Mouse (Mus musculus): ENCODE data around the gene Cacnb1. TPM values are rescaled to one million over a fixed set of nuclear protein-coding genes. Genes with fewer than 3 reads are reported as not detected.

Gene Cacnb1
- polyA plus RNA-seq, 1 experiment from 2014 or later: 13.2 TPM

- H3K27ac ChIP-seq: no peak overlapping the region
- H3K9me3 ChIP-seq: no peaks in the 10 kb centered on the region
- H3K4me1 ChIP-seq (replicated peaks): peaks cover 57% of the 10 kb centered on the region
- H3K4me2 ChIP-seq: no peak overlapping the region
- H3K9ac ChIP-seq (replicated peaks): no peak overlapping the region
- H3K27me3 ChIP-seq: peaks cover 70% of the 10 kb centered on the region
- WGBS: 72% methylated on average over 7 of the region's 7 CpGs
- no peak for ATAC-seq (ENCODE audit: insufficient number of reproducible peaks, insufficient read depth, low FRiP score, low TSS enrichment, low read depth)
- H3K4me3 ChIP-seq (replicated peaks): no peak overlapping the region
- H3K36me3 ChIP-seq: peaks cover 1% of the 10 kb centered on the region
These were observed 23.8 kb downstream of the Cacnb1 start for GRCm38 (mm10) chr11:97998898-97999608.

- peaks cover 66% of the 10 kb centered on the region for H3K27me3 ChIP-seq
- ATAC-seq (ENCODE audit: insufficient number of reproducible peaks, insufficient read depth, low FRiP score, low TSS enrichment, low read depth): no peak
- WGBS: 69% methylated on average over 11 of the region's 11 CpGs
These were observed 24.6 kb downstream of the Cacnb1 start for GRCm38 (mm10) chr11:97998074-97998793.

GRCm38 (mm10) chr11:97997387-97997960, 25.4 kb downstream of the Cacnb1 start:
- Histone ChIP-seq H3K4me2 (no peak overlapping the region), H3K4me3 (replicated peaks) (no peak overlapping the region), H3K27me3 (peaks cover 60% of the 10 kb centered on the region), H3K27ac (no peak overlapping the region), H3K9ac (replicated peaks) (no peak overlapping the region), H3K9me3 (no peaks in the 10 kb centered on the region), H3K36me3 (no peaks in the 10 kb centered on the region), H3K4me1 (replicated peaks) (peaks cover 41% of the 10 kb centered on the region)
- ATAC-seq (ENCODE audit: insufficient number of reproducible peaks, insufficient read depth, low FRiP score, low TSS enrichment, low read depth): no peak
- WGBS: 73% methylated on average over 8 of the region's 8 CpGs

More at GRCm38 (mm10) chr11:97998074-97998793, 24.6 kb downstream of the Cacnb1 start:
- Histone ChIP-seq H3K4me2 (no peak overlapping the region), H3K4me3 (replicated peaks) (no peak overlapping the region), H3K9ac (replicated peaks) (no peak overlapping the region), H3K4me1 (replicated peaks) (peaks cover 49% of the 10 kb centered on the region), H3K36me3 (no peaks in the 10 kb centered on the region), H3K9me3 (no peaks in the 10 kb centered on the region), H3K27ac (no peak overlapping the region)

GRCm38 (mm10) chr11:97996691-97997090, 26.1 kb downstream of the Cacnb1 start:
- peaks cover 52% of the 10 kb centered on the region for H3K27me3 ChIP-seq
- H3K4me3 ChIP-seq (replicated peaks): no peak overlapping the region
- no peak for ATAC-seq (ENCODE audit: insufficient number of reproducible peaks, insufficient read depth, low FRiP score, low TSS enrichment, low read depth)
- no peak overlapping the region for H3K9ac ChIP-seq (replicated peaks)
- no peaks in the 10 kb centered on the region for H3K9me3 ChIP-seq
- H3K27ac ChIP-seq: no peak overlapping the region
- H3K4me1 ChIP-seq (replicated peaks): peaks cover 34% of the 10 kb centered on the region
- WGBS: 73% methylated on average over 1 of the region's 1 CpGs
- H3K4me2 ChIP-seq: no peak overlapping the region
- H3K36me3 ChIP-seq: no peaks in the 10 kb centered on the region

GRCm38 (mm10) chr11:97995564-97996288, 27.1 kb downstream of the Cacnb1 start, which contains the start of gene Arl5c:
Arl5c (minus strand) TSS chr11:97996181.
- Histone ChIP-seq H3K4me2 (peak within 1 kb of the TSS; percentile 91), H3K4me3 (replicated peaks) (peak within 1 kb of the TSS; percentile 52), H3K27me3 (peaks cover 43% of the 10 kb centered on the region), H3K9me3 (no peaks in the 10 kb centered on the region), H3K4me1 (replicated peaks) (peaks cover 24% of the 10 kb centered on the region), H3K36me3 (no peaks in the 10 kb centered on the region), H3K27ac (no peak within 1 kb of the TSS), H3K9ac (replicated peaks) (peak within 1 kb of the TSS; percentile 52)
- WGBS: 1% methylated on average over 26 of the region's 26 CpGs
- peak; percentile 52; the same call in 1 of the 2 replicates for ATAC-seq (ENCODE audit: insufficient number of reproducible peaks, insufficient read depth, low FRiP score, low TSS enrichment, low read depth)

GRCm38 (mm10) chr11:97994539-97995100, 28.2 kb downstream of the Cacnb1 start:
- H3K9ac ChIP-seq (replicated peaks): peak overlapping the region; percentile 52; the same call in 1 of the 2 replicates
- ATAC-seq (ENCODE audit: insufficient number of reproducible peaks, insufficient read depth, low FRiP score, low TSS enrichment, low read depth): no peak
- H3K27me3 ChIP-seq: peaks cover 40% of the 10 kb centered on the region
- WGBS: 6% methylated on average over 13 of the region's 13 CpGs
- peak overlapping the region; percentile 91 for H3K4me2 ChIP-seq
- H3K27ac ChIP-seq: no peak overlapping the region
- H3K4me3 ChIP-seq (replicated peaks): peak overlapping the region; percentile 52
- peaks cover 26% of the 10 kb centered on the region; the same call in 1 of the 2 replicates for H3K4me1 ChIP-seq (replicated peaks)
- no peaks in the 10 kb centered on the region for H3K36me3 ChIP-seq
- no peaks in the 10 kb centered on the region for H3K9me3 ChIP-seq

GRCm38 (mm10) chr11:97988530-97989096, 34.2 kb downstream of the Cacnb1 start:
- Histone ChIP-seq H3K4me2 (peak overlapping the region; percentile 88), H3K27ac (peak overlapping the region; percentile 83), H3K9ac (replicated peaks) (peak overlapping the region; percentile 76), H3K4me1 (replicated peaks) (peaks cover 19% of the 10 kb centered on the region; the same call in 1 of the 2 replicates), H3K4me3 (replicated peaks) (peak overlapping the region; percentile 90), H3K27me3 (peaks cover 45% of the 10 kb centered on the region), H3K9me3 (no peaks in the 10 kb centered on the region), H3K36me3 (no peaks in the 10 kb centered on the region)
- peak; percentile 60 for ATAC-seq (ENCODE audit: insufficient number of reproducible peaks, insufficient read depth, low FRiP score, low TSS enrichment, low read depth)
- WGBS: under 1% methylated on average over 26 of the region's 26 CpGs

GRCm38 (mm10) chr11:97987551-97988526, 35.0 kb downstream of the Cacnb1 start:
- Histone ChIP-seq H3K27me3 (peaks cover 51% of the 10 kb centered on the region), H3K9ac (replicated peaks) (peak overlapping the region; percentile 76), H3K4me3 (replicated peaks) (peak overlapping the region; percentile 90), H3K4me1 (replicated peaks) (peaks cover 19% of the 10 kb centered on the region; the same call in 1 of the 2 replicates), H3K4me2 (peak overlapping the region; percentile 88), H3K36me3 (no peaks in the 10 kb centered on the region), H3K27ac (peak overlapping the region; percentile 83), H3K9me3 (no peaks in the 10 kb centered on the region)
- peak; percentile 69 for ATAC-seq (ENCODE audit: insufficient number of reproducible peaks, insufficient read depth, low FRiP score, low TSS enrichment, low read depth)
- under 1% methylated on average over 42 of the region's 42 CpGs for WGBS

- Histone ChIP-seq H3K36me3 (no peaks in the 10 kb centered on the region), H3K4me3 (replicated peaks) (peak overlapping the region; percentile 90), H3K9me3 (no peaks in the 10 kb centered on the region), H3K4me1 (replicated peaks) (peaks cover 19% of the 10 kb centered on the region; the same call in 1 of the 2 replicates), H3K9ac (replicated peaks) (peak overlapping the region; percentile 65), H3K27me3 (peaks cover 53% of the 10 kb centered on the region), H3K4me2 (peak overlapping the region; percentile 88), H3K27ac (no peak overlapping the region)
- WGBS: 28% methylated on average over 13 of the region's 17 CpGs
- no peak for ATAC-seq (ENCODE audit: insufficient number of reproducible peaks, insufficient read depth, low FRiP score, low TSS enrichment, low read depth)
These were observed 35.9 kb downstream of the Cacnb1 start for GRCm38 (mm10) chr11:97986738-97987465.
